Mouse (Mus musculus) large intestine, adult 2 months (tissue): ENCODE results near the gene Bsg. TPM values are rescaled to one million over a fixed set of nuclear protein-coding genes. Genes with fewer than 3 reads are reported as not detected.

ENCODE experiments used
- DNase-seq: peaks from one replicate; pipeline ENCODE4 v3.0.0-alpha.2; 2012; ENCODE audit warnings: low read depth, low spot score
- WGBS: fragments of 180-500 bp; shearing (Covaris S2); methylation state at CpG from one replicate; pipeline ENCODE4 v1.1.7; 2018; 5-methylcytosine and 5-hydroxymethylcytosine counted together
- polyA plus RNA-seq: library from polyadenylated mRNA; depleted of rRNA; stranded (reverse); fragments of >200 nt; gene quantifications from 2 replicates; pipeline ENCODE4 v1.2.3, GENCODE M21; 2012

Gene Bsg
- polyA plus RNA-seq, 1 experiment: 808 TPM

DNA sequence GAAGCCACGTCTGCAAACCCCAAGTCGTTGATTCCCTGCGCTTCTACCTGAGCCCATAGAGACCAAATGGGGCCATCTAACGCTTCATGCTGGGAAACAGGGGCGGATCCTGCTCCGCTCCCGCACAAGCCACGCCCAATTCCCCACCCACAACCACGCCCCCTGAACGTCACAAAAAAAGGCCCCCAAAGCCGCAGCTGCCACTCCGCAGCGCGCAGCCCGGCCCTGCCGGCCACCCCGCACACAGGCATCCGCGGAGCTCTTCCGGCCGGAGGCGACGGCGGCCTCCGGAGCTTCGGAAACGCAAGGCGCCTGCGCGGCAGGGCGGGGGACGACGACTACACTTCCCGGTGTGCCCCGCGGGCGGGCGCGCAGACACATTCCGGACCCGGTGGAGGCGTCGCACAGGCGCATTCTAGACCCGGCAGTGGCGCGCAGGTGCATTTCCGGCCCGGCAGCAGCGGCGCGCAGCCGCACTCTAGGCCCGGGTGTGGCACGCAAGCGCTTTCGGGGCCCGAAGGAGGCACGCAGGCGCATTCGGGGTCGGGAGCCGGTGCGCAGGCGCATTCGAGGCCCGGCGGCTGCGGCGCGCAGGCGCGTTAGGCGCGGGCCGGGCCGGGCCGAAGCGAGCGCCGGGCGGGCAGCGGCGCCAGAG, 22.6 kb upstream of the Bsg start, which contains the start of gene Cdc34:
TSS of gene Cdc34 (plus strand) at position 605 of the 655 bp plus-strand sequence.
- WGBS: under 1% methylated on average over 81 of the region's 84 CpGs

GRCm38 (mm10) chr10:79682551-79682915, 21.8 kb upstream of the Bsg start:
- WGBS: under 1% methylated on average over 10 of the region's 10 CpGs

More for the DNA sequence above, 22.6 kb upstream of the Bsg start, which contains the start of gene Cdc34:
- peak; percentile 91 for DNase-seq

GRCm38 (mm10) chr10:79682916-79683582, 21.2 kb upstream of the Bsg start:
- under 1% methylated on average over 10 of the region's 10 CpGs for whole genome bisulfite sequencing

More at GRCm38 (mm10) chr10:79682551-79682915, 21.8 kb upstream of the Bsg start:
- no peak for DNase-seq

GRCm38 (mm10) chr10:79683726-79684640, 20.3 kb upstream of the Bsg start:
- no peak for DNase-seq
- 70% methylated on average over 6 of the region's 6 CpGs for WGBS

More at GRCm38 (mm10) chr10:79682916-79683582, 21.2 kb upstream of the Bsg start:
- no peak for DNase-seq

DNA sequence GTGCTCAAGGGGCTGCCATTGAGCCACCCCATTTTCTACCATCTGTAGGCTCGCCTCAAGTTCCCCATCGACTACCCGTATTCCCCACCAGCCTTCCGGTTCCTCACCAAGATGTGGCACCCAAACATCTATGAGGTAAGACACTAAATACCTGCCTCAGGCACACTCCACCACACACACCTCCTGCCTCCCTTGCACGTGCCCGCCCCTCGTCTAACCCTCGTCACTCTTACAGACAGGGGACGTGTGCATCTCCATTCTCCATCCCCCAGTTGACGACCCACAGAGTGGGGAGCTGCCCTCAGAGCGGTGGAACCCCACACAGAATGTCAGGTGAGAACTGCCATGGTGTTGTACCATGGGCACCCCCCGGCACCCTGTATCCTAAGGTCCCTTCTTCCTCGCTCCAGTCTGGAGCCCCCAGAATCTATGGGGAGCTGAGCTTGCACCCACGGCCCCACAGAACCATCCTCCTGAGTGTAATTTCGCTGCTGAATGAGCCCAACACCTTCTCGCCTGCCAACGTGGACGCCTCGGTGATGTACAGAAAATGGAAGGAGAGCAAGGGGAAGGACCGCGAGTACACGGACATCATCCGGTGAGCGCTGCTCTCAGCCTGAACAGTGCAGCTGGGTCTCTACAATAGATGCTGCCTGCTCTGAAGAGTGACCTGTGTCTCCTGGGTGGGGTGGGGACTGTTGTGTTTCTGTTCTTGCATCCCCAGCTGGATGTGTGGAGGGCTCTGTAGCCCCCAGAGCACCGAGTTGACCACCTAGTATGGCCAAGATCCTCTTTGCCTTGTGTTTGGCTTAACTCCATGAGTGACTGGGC, 19.3 kb upstream of the Bsg start:
- 94% methylated on average over 25 of the region's 25 CpGs for WGBS

GRCm38 (mm10) chr10:79686219-79686618, 18.1 kb upstream of the Bsg start:
- no peak for DNase-seq
- WGBS: 92% methylated on average over 2 of the region's 2 CpGs

More for the DNA sequence above, 19.3 kb upstream of the Bsg start:
- DNase-seq: no peak

DNA sequence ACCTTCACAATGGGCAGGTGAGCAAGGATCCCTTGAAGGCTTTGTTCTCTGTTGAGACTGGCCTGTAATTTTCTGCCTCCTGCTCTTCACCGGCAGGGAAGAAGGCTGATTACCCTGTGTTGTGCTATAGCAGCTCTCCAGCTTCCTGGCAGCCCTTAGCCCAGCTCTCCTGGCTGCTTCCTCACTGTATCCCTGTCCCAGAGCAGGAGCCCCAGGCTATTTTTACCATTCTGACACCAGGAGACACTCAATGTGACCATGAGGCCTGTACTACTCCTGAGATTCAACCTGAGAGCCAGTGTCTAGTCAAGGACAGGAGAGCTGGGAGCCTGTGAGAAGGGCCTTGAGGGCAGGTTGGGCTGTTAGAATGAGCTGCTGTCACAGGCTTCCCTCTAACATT, 17.6 kb upstream of the Bsg start:
- WGBS: 91% methylated on average over 1 of the region's 1 CpGs
- no peak for DNase-seq

GRCm38 (mm10) chr10:79687513-79687912, 16.8 kb upstream of the Bsg start:
- no peak for DNase-seq
- 87% methylated on average over 6 of the region's 6 CpGs for whole genome bisulfite sequencing

DNA sequence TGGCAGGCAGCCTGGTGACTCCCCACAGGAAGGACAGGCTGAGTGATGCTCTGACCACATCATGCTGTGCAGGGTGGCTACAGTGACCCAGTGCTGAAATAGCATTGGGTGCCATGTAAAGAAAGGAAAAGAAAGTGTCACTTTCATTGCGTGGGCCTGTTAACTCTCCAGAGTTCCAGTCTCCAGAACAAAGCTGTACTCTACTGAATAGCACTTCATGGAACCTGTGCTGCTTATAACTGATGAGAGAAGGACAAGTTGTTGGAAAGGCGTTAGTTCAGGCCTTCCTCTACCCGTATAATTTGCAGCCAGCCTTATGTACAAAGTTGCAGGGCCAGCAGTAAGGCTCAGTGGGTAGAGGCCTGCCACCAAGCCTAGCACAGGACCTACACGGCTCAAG, 15.6 kb upstream of the Bsg start, which contains the start of gene Gzmm:
TSS of gene Gzmm (plus strand) at position 301 of the 400 bp plus-strand sequence.
- no peak for DNase-seq
- WGBS: 71% methylated on average over 4 of the region's 4 CpGs

DNA sequence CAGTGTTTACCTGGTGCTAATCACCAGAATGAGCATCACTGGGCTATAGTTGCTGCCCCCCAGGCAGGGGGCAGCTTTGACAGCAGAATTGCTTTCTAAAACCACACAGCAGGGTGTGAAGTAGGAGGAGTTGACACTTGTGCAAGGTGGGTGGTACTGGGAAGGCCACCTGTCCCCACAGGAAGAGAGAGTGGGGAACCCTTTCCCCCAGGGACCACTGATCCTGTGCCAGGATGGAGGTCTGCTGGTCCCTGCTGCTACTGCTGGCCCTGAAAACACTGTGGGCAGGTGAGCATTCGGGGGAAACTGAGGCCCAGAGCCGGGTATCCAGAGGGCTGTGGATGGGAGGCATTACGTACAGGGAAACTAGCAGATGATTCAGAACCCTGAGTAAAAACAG, 15.1 kb upstream of the Bsg start:
- no peak for DNase-seq
- WGBS: 90% methylated on average over 3 of the region's 3 CpGs

- WGBS: 100% methylated on average over 2 of the region's 2 CpGs
- DNase-seq: no peak
Measured at GRCm38 (mm10) chr10:79691986-79692548, 12.2 kb upstream of the Bsg start.

- DNase-seq: no peak
- 73% methylated on average over 12 of the region's 12 CpGs for WGBS
Measured at GRCm38 (mm10) chr10:79693580-79694378, 10.5 kb upstream of the Bsg start.

DNA sequence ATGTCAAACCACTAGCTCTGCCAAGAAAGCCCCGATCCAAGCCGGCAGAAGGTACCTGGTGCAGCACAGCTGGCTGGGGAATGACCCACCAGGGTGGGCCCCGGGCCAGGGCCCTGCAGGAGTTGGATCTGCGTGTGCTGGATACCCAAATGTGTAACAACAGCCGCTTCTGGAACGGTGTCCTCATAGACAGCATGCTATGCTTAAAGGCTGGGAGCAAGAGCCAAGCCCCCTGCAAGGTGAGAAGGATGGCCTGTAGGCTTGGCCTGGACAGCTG, 10.0 kb upstream of the Bsg start:
- no peak for DNase-seq
- 85% methylated on average over 6 of the region's 6 CpGs for WGBS

GRCm38 (mm10) chr10:79695231-79696128, 8.8 kb upstream of the Bsg start:
- WGBS: 22% methylated on average over 13 of the region's 13 CpGs

DNA sequence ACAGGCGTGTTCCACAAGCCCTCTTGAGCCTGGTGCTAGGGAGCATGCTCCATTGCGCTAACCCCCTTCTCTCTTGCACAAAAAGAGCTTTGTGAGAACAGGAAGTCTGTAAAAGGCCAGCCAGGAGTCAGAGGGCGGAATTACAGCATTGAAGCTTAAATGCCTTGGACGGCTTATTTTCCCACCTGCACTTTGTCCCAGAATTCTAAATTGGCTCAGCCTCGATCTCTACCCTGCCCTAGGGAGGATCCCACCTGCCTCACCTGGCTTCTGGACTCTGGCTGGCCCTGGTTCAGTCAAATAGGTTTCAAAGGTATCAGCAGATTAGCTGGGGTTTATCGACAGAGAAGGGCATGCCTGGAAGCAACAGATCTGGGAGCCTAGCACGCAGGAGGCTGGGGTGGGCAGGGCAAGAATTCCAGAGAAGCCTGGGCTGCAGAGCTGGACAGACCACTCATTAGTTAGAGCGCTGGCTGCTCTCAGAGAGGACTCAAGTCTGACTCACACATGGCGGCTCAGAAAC, 8.1 kb upstream of the Bsg start:
- DNase-seq: peak; percentile 83
- 17% methylated on average over 9 of the region's 9 CpGs for WGBS

More at GRCm38 (mm10) chr10:79695231-79696128, 8.8 kb upstream of the Bsg start:
- no peak for DNase-seq

GRCm38 (mm10) chr10:79697916-79698315, 6.4 kb upstream of the Bsg start:
- DNase-seq: no peak
- 11% methylated on average over 6 of the region's 6 CpGs for WGBS

DNA sequence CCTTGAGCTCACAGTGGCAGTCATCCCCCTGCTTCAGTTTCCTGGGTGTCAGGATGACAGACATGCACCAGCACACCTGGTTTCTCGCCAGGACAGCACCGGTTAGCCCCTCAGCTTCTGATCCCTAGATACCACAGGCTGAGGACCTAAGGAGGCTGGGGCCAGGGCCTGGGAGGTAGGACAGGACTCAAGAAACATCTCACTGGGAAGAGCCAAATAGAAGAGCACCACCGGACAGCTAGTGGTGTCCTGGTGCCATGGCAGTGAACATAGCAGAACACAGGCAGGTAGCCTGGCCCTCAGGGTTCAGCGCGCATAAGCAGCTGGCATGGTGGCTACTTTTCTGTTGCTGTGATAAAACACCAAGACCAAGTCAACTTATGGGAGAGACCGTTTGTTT, 5.8 kb upstream of the Bsg start:
- DNase-seq: no peak
- WGBS: 84% methylated on average over 6 of the region's 6 CpGs
